Mouse (Mus musculus) kidney, embryonic 16.5 days (tissue): ENCODE results near the gene Gpc6. TPM values are rescaled to one million over a fixed set of nuclear protein-coding genes. Genes with fewer than 3 reads are reported as not detected.

Source experiments
- ATAC-seq: fragments of 200-750 bp; cut with Nextera tagmentation; 2 replicates; pipeline ENCODE4 v1.8.0; 2017; ENCODE audit warnings: moderate TSS enrichment; ENCODE audit not compliant: low FRiP score, low TSS enrichment
- H3K27ac ChIP-seq: fragments of 300-500 bp; sonication (generic); 2 replicates; pipeline ENCODE4 v1.5.1; 2014; ENCODE audit warnings: low read length
- H3K27me3 ChIP-seq: fragments of 300-500 bp; sonication (generic); 2 replicates; pipeline ENCODE4 v1.6.1; 2014; ENCODE audit warnings: low read length, control low read depth, mixed read lengths; ENCODE audit not compliant: insufficient read depth
- H3K36me3 ChIP-seq: fragments of 300-500 bp; sonication (generic); 2 replicates; pipeline ENCODE4 v1.6.1; 2014; ENCODE audit warnings: low read length, control low read depth, mixed read lengths; ENCODE audit not compliant: insufficient read depth
- H3K4me1 ChIP-seq: fragments of 300-500 bp; sonication (generic); 2 replicates; pipeline ENCODE4 v1.6.1; 2014; ENCODE audit warnings: low read length, control low read depth, mixed read lengths; ENCODE audit not compliant: insufficient read depth
- H3K4me2 ChIP-seq: fragments of 300-500 bp; sonication (generic); replicated peaks from 2 replicates; pipeline ENCODE4 v1.6.1; 2014; ENCODE audit warnings: low read depth, low read length
- H3K4me3 ChIP-seq: fragments of 300-500 bp; sonication (generic); 2 replicates; pipeline ENCODE4 v1.5.1; 2014; ENCODE audit warnings: mild to moderate bottlenecking, low read length
- H3K9ac ChIP-seq: fragments of 300-500 bp; sonication (generic); replicated peaks from 2 replicates; pipeline ENCODE4 v1.6.1; 2014; ENCODE audit warnings: low read length
- H3K9me3 ChIP-seq: fragments of 300-500 bp; sonication (generic); 2 replicates; pipeline ENCODE4 v1.6.1; 2016; ENCODE audit warnings: low read length, control low read depth
- WGBS: fragments of 180-500 bp; shearing (Covaris S2); extraction: QIAGEN DNeasy Blood & Tissue Kit; methylation state at CpG from one replicate; pipeline ENCODE4 v1.1.7; 2014; 5-methylcytosine and 5-hydroxymethylcytosine counted together
- polyA plus RNA-seq: library from polyadenylated mRNA; unstranded; fragments of >200 nt; fragmentation: Nextera tagmentation; extraction: Ambion mirVana; gene quantifications from 2 replicates; pipeline ENCODE4 v1.2.1, GENCODE M21; 2015

The Gpc6 gene
- polyA plus RNA-seq, 1 experiment from 2014 or later = 62.7 TPM

- H3K27me3 ChIP-seq = no peaks in the 10 kb centered on the region
- H3K9me3 ChIP-seq = no peaks in the 10 kb centered on the region
- no peak overlapping the region for H3K4me3 ChIP-seq
- no peak overlapping the region for H3K27ac ChIP-seq
- no peak overlapping the region for H3K9ac ChIP-seq
- H3K36me3 ChIP-seq = no peaks in the 10 kb centered on the region
- 94% methylated on average over 10 of the region's 10 CpGs for WGBS
- H3K4me2 ChIP-seq = no peak overlapping the region
- no peaks in the 10 kb centered on the region for H3K4me1 ChIP-seq
- no peak for ATAC-seq
Measured at GRCm38 (mm10) chr14:117981532-117981931, 1056.4 kb downstream of the Gpc6 start.

- no peak overlapping the region for H3K4me3 ChIP-seq
- no peaks in the 10 kb centered on the region for H3K36me3 ChIP-seq
- H3K27ac ChIP-seq = no peak overlapping the region
- H3K4me2 ChIP-seq = no peak overlapping the region
- no peaks in the 10 kb centered on the region for H3K9me3 ChIP-seq
- H3K27me3 ChIP-seq = no peaks in the 10 kb centered on the region
- 84% methylated on average over 10 of the region's 10 CpGs for WGBS
- H3K4me1 ChIP-seq = no peaks in the 10 kb centered on the region
- H3K9ac ChIP-seq = no peak overlapping the region
- ATAC-seq = no peak
Measured at GRCm38 (mm10) chr14:117988444-117988843, 1063.3 kb downstream of the Gpc6 start.

- no peaks in the 10 kb centered on the region for H3K9me3 ChIP-seq
- H3K4me1 ChIP-seq = no peaks in the 10 kb centered on the region
- H3K9ac ChIP-seq = no peak overlapping the region
- H3K27me3 ChIP-seq = no peaks in the 10 kb centered on the region
- no peak overlapping the region for H3K4me2 ChIP-seq
- no peak for ATAC-seq
- no peak overlapping the region for H3K4me3 ChIP-seq
- 51% methylated on average over 8 of the region's 8 CpGs for WGBS
- H3K27ac ChIP-seq = no peak overlapping the region
- no peaks in the 10 kb centered on the region for H3K36me3 ChIP-seq
Measured at GRCm38 (mm10) chr14:117990203-117990602, 1065.1 kb downstream of the Gpc6 start.

GRCm38 (mm10) chr14:117992600-117993256, 1067.6 kb downstream of the Gpc6 start:
- H3K4me2 ChIP-seq = no peak overlapping the region
- no peak overlapping the region for H3K4me3 ChIP-seq
- no peak for ATAC-seq
- 65% methylated on average over 8 of the region's 8 CpGs for WGBS
- H3K27ac ChIP-seq = no peak overlapping the region
- peaks cover 3% of the 10 kb centered on the region; the same call in 1 of the 2 replicates for H3K9me3 ChIP-seq
- H3K36me3 ChIP-seq = no peaks in the 10 kb centered on the region
- H3K9ac ChIP-seq = no peak overlapping the region
- no peaks in the 10 kb centered on the region for H3K4me1 ChIP-seq
- H3K27me3 ChIP-seq = no peaks in the 10 kb centered on the region

GRCm38 (mm10) chr14:117993845-117994244, 1068.7 kb downstream of the Gpc6 start:
- 72% methylated on average over 6 of the region's 6 CpGs for WGBS
- Histone ChIP-seq H3K27ac (no peak overlapping the region), H3K4me2 (no peak overlapping the region), H3K9ac (no peak overlapping the region), H3K9me3 (peaks cover 3% of the 10 kb centered on the region; the same call in 1 of the 2 replicates), H3K36me3 (no peaks in the 10 kb centered on the region), H3K4me3 (no peak overlapping the region), H3K4me1 (no peaks in the 10 kb centered on the region), H3K27me3 (no peaks in the 10 kb centered on the region)
- no peak for ATAC-seq

- Histone ChIP-seq H3K4me2 (no peak overlapping the region), H3K9ac (no peak overlapping the region), H3K27ac (no peak overlapping the region), H3K4me1 (peaks cover 10% of the 10 kb centered on the region; the same call in 1 of the 2 replicates), H3K36me3 (no peaks in the 10 kb centered on the region), H3K27me3 (peaks cover 10% of the 10 kb centered on the region), H3K4me3 (no peak overlapping the region), H3K9me3 (no peaks in the 10 kb centered on the region)
- 87% methylated on average over 10 of the region's 10 CpGs for WGBS
- no peak for ATAC-seq
Measured at GRCm38 (mm10) chr14:118004434-118004833, 1079.3 kb downstream of the Gpc6 start.

- H3K4me2 ChIP-seq = no peak overlapping the region
- ATAC-seq = peak; percentile 33; the same call in 1 of the 2 replicates
- no peaks in the 10 kb centered on the region for H3K9me3 ChIP-seq
- no peak overlapping the region for H3K4me3 ChIP-seq
- H3K4me1 ChIP-seq = peaks cover 10% of the 10 kb centered on the region; the same call in 1 of the 2 replicates
- peaks cover 6% of the 10 kb centered on the region; the same call in 1 of the 2 replicates for H3K27me3 ChIP-seq
- no peaks in the 10 kb centered on the region for H3K36me3 ChIP-seq
- no peak overlapping the region for H3K27ac ChIP-seq
- no peak overlapping the region for H3K9ac ChIP-seq
- 15% methylated on average over 5 of the region's 5 CpGs for WGBS
Measured at GRCm38 (mm10) chr14:118005697-118006096, 1080.6 kb downstream of the Gpc6 start.

GRCm38 (mm10) chr14:118009541-118009940, 1084.4 kb downstream of the Gpc6 start:
- no peaks in the 10 kb centered on the region for H3K9me3 ChIP-seq
- WGBS = 59% methylated on average over 9 of the region's 9 CpGs
- H3K4me3 ChIP-seq = no peak overlapping the region
- H3K9ac ChIP-seq = no peak overlapping the region
- no peaks in the 10 kb centered on the region for H3K36me3 ChIP-seq
- no peak for ATAC-seq
- H3K27me3 ChIP-seq = no peaks in the 10 kb centered on the region
- no peaks in the 10 kb centered on the region for H3K4me1 ChIP-seq
- H3K4me2 ChIP-seq = no peak overlapping the region
- H3K27ac ChIP-seq = no peak overlapping the region

- no peaks in the 10 kb centered on the region for H3K36me3 ChIP-seq
- 84% methylated on average over 8 of the region's 8 CpGs for WGBS
Measured at GRCm38 (mm10) chr14:118013237-118013636, 1088.1 kb downstream of the Gpc6 start.

GRCm38 (mm10) chr14:118019314-118019713, 1094.2 kb downstream of the Gpc6 start:
- Histone ChIP-seq H3K9me3 (no peaks in the 10 kb centered on the region), H3K4me1 (0 out of 2 replicates have a peak, but pooled peaks cover 3% of the 10 kb centered on the region), H3K4me2 (no peak overlapping the region), H3K27ac (no peak overlapping the region), H3K4me3 (no peak overlapping the region), H3K27me3 (0 out of 2 replicates have a peak, but pooled peaks cover 4% of the 10 kb centered on the region), H3K9ac (no peak overlapping the region), H3K36me3 (no peaks in the 10 kb centered on the region)
- no peak for ATAC-seq
- WGBS = 70% methylated on average over 5 of the region's 5 CpGs

More at GRCm38 (mm10) chr14:118013237-118013636, 1088.1 kb downstream of the Gpc6 start:
- no peak overlapping the region for H3K4me3 ChIP-seq
- H3K9ac ChIP-seq = no peak overlapping the region
- ATAC-seq = no peak
- H3K4me1 ChIP-seq = no peaks in the 10 kb centered on the region
- H3K27ac ChIP-seq = no peak overlapping the region
- H3K27me3 ChIP-seq = 0 out of 2 replicates have a peak, but pooled peaks cover 4% of the 10 kb centered on the region
- H3K4me2 ChIP-seq = no peak overlapping the region
- H3K9me3 ChIP-seq = no peaks in the 10 kb centered on the region
